Mouse (Mus musculus) kidney, adult 11 months (tissue): Measurements from ENCODE around the gene Ppp2r5b.

Source experiments
- DNase-seq: peaks from one replicate; pipeline ENCODE4 v3.0.0; 2022

Gene Ppp2r5b

GRCm38 (mm10) chr19:6235084-6236052, at the start of gene Ppp2r5b:
Gene Ppp2r5b (minus strand): TSS chr19:6235872.
- DNase-seq: peak; percentile 95

GRCm38 (mm10) chr19:6285226-6285625, 49.6 kb upstream of the Ppp2r5b start:
- no peak for DNase-seq

- DNase-seq: no peak
Measured at GRCm38 (mm10) chr19:6284502-6284901, 48.8 kb upstream of the Ppp2r5b start.

- DNase-seq: no peak
Measured at GRCm38 (mm10) chr19:6283001-6283400, 47.3 kb upstream of the Ppp2r5b start.

GRCm38 (mm10) chr19:6281122-6282020, 45.7 kb upstream of the Ppp2r5b start:
- DNase-seq: no peak

- DNase-seq: peak; percentile 69
Measured at GRCm38 (mm10) chr19:6280554-6280953, 44.9 kb upstream of the Ppp2r5b start.

GRCm38 (mm10) chr19:6279481-6280144, 43.9 kb upstream of the Ppp2r5b start:
- no peak for DNase-seq

- no peak for DNase-seq
Measured at GRCm38 (mm10) chr19:6278439-6279073, 42.9 kb upstream of the Ppp2r5b start.

- DNase-seq: peak; percentile 93
Measured at GRCm38 (mm10) chr19:6277661-6278438, 42.2 kb upstream of the Ppp2r5b start.

- DNase-seq: peak; percentile 99
Measured at GRCm38 (mm10) chr19:6276426-6277421, 41.1 kb upstream of the Ppp2r5b start, which contains the start of gene Ehd1. Gene Ehd1 (plus strand): TSS chr19:6276725.

GRCm38 (mm10) chr19:6275740-6276389, 40.2 kb upstream of the Ppp2r5b start:
- no peak for DNase-seq

- no peak for DNase-seq
Measured at GRCm38 (mm10) chr19:6273998-6274608, 38.4 kb upstream of the Ppp2r5b start.

- no peak for DNase-seq
Measured at GRCm38 (mm10) chr19:6273592-6273991, 37.9 kb upstream of the Ppp2r5b start.

- DNase-seq: no peak
Measured at GRCm38 (mm10) chr19:6272738-6273137, 37.1 kb upstream of the Ppp2r5b start.

- peak; percentile 85 for DNase-seq
Measured at GRCm38 (mm10) chr19:6272053-6272452, 36.4 kb upstream of the Ppp2r5b start.

- DNase-seq: no peak
Measured at GRCm38 (mm10) chr19:6271206-6271605, 35.5 kb upstream of the Ppp2r5b start.

- no peak for DNase-seq
Measured at GRCm38 (mm10) chr19:6270661-6271060, 35.0 kb upstream of the Ppp2r5b start.

GRCm38 (mm10) chr19:6269798-6270475, 34.3 kb upstream of the Ppp2r5b start:
- DNase-seq: no peak
